Mouse (Mus musculus): ENCODE results near the gene Rbms3. TPM values are rescaled to one million over a fixed set of nuclear protein-coding genes. Genes with fewer than 3 reads are reported as not detected.

The Rbms3 gene
- polyA plus RNA-seq, 1 experiment from 2014 or later, result 44.5 TPM

DNA sequence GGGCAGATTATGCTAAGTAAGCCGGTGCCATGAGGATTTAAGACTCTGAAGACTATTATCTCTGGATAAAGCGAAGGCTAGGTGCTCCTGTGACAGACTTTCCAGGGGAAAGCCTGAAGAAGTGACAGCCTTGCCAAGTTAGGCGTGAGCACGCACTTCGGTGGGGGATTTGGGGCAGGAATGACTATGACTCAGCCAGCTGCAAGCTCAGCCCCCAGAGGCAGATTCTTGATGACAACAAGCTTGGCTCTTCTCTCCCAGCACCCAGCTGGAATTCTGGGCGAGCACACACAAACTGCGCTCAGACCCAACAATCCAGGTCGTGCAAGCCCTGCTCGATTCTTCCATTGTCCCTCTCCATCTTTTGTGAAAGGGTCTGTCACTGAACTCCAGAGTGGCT lies 1038.6 kb downstream of the Rbms3 start:
- Histone ChIP-seq H3K27me3 (ENCODE audit: insufficient read depth, low read length) (no peaks in the 10 kb centered on the region), H3K36me3 (ENCODE audit: insufficient read depth, low read length) (0 out of 2 replicates have a peak, but pooled peaks cover 5% of the 10 kb centered on the region), H3K9ac (ENCODE audit: low read depth, low read length) (no peak overlapping the region), H3K4me3 (replicated peaks; ENCODE audit: low read depth, low read length) (no peak overlapping the region), H3K4me1 (replicated peaks; ENCODE audit: insufficient read depth, low read length) (no peaks in the 10 kb centered on the region), H3K27ac (no peak overlapping the region), H3K9me3 (replicated peaks; ENCODE audit: low read length) (no peaks in the 10 kb centered on the region), H3K4me2 (ENCODE audit: low read length) (no peak overlapping the region)
- ATAC-seq (replicated peaks; ENCODE audit: low FRiP score, low read depth), result no peak
- WGBS, result 90% methylated on average over 9 of the region's 9 CpGs
- TF ChIP-seq CTCF (IDR thresholded peaks at IDR 0.05; ENCODE audit: low read depth), result no peak
- DNase-seq (ENCODE audit: low spot score), result no peak

DNA sequence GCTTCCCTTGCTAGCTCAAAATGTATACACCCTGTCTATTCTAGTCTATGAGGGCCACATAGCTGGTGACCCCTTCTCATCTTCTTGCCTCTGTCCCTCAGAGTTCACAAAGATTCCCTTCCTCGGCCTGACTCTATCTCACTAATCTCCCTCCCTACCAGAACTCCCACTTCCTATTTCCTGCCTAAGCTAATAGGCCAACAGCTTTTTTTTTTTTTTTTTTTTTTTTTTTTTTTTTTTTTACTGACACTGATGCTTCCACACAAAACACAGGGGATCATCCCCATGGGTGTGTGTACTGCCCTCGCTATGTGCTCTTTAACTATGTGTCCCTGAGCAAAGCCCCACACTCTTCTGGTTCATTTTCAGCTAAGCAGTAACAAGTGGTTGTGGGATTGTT lies 1060.0 kb downstream of the Rbms3 start:
- Histone ChIP-seq H3K9me3 (replicated peaks; ENCODE audit: low read length) (no peaks in the 10 kb centered on the region), H3K4me1 (replicated peaks; ENCODE audit: insufficient read depth, low read length) (no peaks in the 10 kb centered on the region), H3K27me3 (ENCODE audit: insufficient read depth, low read length) (no peaks in the 10 kb centered on the region), H3K27ac (no peak overlapping the region), H3K4me2 (ENCODE audit: low read length) (no peak overlapping the region), H3K9ac (ENCODE audit: low read depth, low read length) (no peak overlapping the region), H3K36me3 (ENCODE audit: insufficient read depth, low read length) (no peaks in the 10 kb centered on the region), H3K4me3 (replicated peaks; ENCODE audit: low read depth, low read length) (no peak overlapping the region)
- 65% methylated on average over 2 of the region's 2 CpGs for WGBS
- DNase-seq (ENCODE audit: low spot score) (no peak), ATAC-seq (replicated peaks; ENCODE audit: low FRiP score, low read depth) (no peak)
- no peak for TF ChIP-seq CTCF (IDR thresholded peaks at IDR 0.05; ENCODE audit: low read depth)

DNA sequence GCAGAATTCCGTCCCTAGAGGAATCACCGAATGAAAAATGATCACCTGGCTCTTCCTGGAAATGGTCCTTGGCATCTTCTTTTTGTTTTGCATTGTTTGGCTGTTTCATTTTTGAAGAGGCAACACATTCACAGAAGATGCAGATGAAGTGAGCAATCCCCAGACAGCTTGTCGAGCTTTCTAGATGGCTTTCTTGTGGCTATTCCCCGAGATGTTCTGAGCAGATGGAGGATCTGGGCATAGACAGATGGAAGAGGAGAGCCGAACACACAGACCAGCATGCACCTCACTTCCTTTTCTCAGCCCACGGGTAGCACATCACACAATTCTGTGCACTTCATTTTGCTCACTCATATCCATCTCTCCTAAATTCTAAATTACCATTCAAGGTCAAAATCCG lies 1063.0 kb downstream of the Rbms3 start:
- Histone ChIP-seq H3K4me1 (replicated peaks; ENCODE audit: insufficient read depth, low read length) (no peaks in the 10 kb centered on the region), H3K9ac (ENCODE audit: low read depth, low read length) (no peak overlapping the region), H3K27ac (no peak overlapping the region), H3K36me3 (ENCODE audit: insufficient read depth, low read length) (no peaks in the 10 kb centered on the region), H3K4me2 (ENCODE audit: low read length) (no peak overlapping the region), H3K4me3 (replicated peaks; ENCODE audit: low read depth, low read length) (no peak overlapping the region), H3K27me3 (ENCODE audit: insufficient read depth, low read length) (no peaks in the 10 kb centered on the region), H3K9me3 (replicated peaks; ENCODE audit: low read length) (no peaks in the 10 kb centered on the region)
- ATAC-seq (replicated peaks; ENCODE audit: low FRiP score, low read depth) (no peak), DNase-seq (ENCODE audit: low spot score) (no peak)
- no peak for TF ChIP-seq CTCF (IDR thresholded peaks at IDR 0.05; ENCODE audit: low read depth)
- WGBS, result 90% methylated on average over 7 of the region's 7 CpGs

DNA sequence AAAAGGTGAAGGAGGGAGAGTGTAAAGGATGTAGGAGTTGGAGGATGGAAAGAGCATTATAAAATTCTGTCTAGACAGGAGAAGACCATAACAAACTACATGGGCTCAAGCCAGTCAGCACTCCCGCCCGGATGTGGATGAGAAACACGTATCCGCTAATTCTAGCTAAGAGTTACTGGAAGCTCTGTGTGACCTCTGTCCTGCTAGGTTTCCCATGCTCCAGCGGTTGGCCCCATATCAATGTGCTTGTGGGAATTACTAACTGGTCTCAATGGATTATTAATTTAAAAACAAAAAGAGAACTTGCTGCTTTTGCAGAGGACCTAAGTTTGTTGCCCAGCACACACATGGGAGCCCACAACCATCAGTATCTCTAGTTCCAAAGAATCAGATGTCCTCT lies 1071.9 kb downstream of the Rbms3 start:
- Histone ChIP-seq H3K4me2 (ENCODE audit: low read length) (no peak overlapping the region), H3K9ac (ENCODE audit: low read depth, low read length) (no peak overlapping the region), H3K4me1 (replicated peaks; ENCODE audit: insufficient read depth, low read length) (no peaks in the 10 kb centered on the region), H3K36me3 (ENCODE audit: insufficient read depth, low read length) (no peaks in the 10 kb centered on the region), H3K4me3 (replicated peaks; ENCODE audit: low read depth, low read length) (no peak overlapping the region), H3K27me3 (ENCODE audit: insufficient read depth, low read length) (no peaks in the 10 kb centered on the region), H3K27ac (no peak overlapping the region), H3K9me3 (replicated peaks; ENCODE audit: low read length) (no peaks in the 10 kb centered on the region)
- no peak for ATAC-seq (replicated peaks; ENCODE audit: low FRiP score, low read depth)
- no peak for DNase-seq (ENCODE audit: low spot score)
- WGBS, result 71% methylated on average over 5 of the region's 5 CpGs
- no peak for TF ChIP-seq CTCF (IDR thresholded peaks at IDR 0.05; ENCODE audit: low read depth)

DNA sequence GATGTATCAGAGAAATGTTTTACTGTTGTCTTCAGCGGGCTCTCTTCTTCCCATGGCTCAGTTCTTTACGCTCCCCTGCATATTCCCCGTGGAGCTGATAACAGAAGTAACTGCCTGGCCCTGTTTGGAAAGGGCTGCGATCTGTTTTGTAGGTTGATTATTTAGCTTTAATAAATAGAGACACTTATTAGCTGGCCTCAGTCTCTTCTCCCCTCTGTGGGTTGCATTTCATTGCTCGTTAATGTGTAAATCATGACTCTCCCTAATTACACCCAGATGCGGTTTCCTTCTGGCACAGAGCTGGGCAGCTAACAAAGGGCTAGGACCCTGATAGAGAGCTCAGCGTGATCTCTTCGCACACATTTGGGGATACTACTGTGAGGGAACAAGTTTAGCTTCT lies 1073.1 kb downstream of the Rbms3 start:
- peak; percentile 64 for DNase-seq (ENCODE audit: low spot score)
- Histone ChIP-seq H3K9me3 (replicated peaks; ENCODE audit: low read length) (no peaks in the 10 kb centered on the region), H3K4me1 (replicated peaks; ENCODE audit: insufficient read depth, low read length) (no peaks in the 10 kb centered on the region), H3K36me3 (ENCODE audit: insufficient read depth, low read length) (no peaks in the 10 kb centered on the region), H3K27me3 (ENCODE audit: insufficient read depth, low read length) (no peaks in the 10 kb centered on the region), H3K27ac (no peak overlapping the region), H3K9ac (ENCODE audit: low read depth, low read length) (no peak overlapping the region), H3K4me2 (ENCODE audit: low read length) (peak overlapping the region; percentile 21; the same call in 1 of the 2 replicates), H3K4me3 (replicated peaks; ENCODE audit: low read depth, low read length) (no peak overlapping the region)
- 31% methylated on average over 8 of the region's 8 CpGs for WGBS
- no peak for ATAC-seq (replicated peaks; ENCODE audit: low FRiP score, low read depth)
- no peak for TF ChIP-seq CTCF (IDR thresholded peaks at IDR 0.05; ENCODE audit: low read depth)

DNA sequence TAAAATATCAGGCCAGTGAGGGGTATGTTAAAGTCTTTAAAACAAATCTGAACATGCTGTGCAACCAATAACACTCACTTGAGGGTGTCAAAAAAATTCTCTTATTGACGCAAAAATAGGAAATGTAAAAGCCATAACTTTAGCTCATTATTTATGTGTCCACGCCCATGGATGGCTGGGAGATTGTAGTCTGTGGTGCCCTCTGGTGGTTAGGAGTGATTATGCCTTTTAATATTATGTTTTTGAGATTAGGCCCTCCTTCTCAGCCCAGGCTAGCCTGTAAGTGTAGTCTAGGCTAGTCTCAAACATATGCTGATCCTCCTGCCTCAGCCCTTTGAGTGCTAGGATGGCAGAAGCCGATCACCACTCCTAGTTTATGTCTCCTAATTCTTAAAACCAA lies 1076.5 kb downstream of the Rbms3 start:
- H3K9ac ChIP-seq (ENCODE audit: low read depth, low read length), result no peak overlapping the region
- peak; percentile 18 for DNase-seq (ENCODE audit: low spot score)
- peak; percentile 74 for TF ChIP-seq CTCF (IDR thresholded peaks at IDR 0.05; ENCODE audit: low read depth)

DNA sequence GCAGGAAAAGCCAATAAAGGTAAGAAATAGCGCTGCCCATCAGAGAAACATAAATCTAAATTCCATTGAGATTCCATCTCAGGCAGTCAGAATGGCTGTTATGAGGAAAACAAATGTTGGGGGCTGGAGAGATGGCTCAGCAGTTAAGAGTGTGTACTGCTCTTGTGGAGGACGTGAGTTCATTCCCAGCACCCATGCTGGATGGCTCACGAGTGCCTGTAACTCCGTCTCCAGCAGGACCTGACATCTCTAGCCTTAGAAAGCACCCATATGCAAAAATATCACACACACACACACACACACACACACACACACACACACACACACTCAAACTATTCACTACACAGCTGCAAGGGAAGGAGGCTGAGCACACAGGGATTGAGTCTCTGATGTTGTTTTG lies 1083.6 kb downstream of the Rbms3 start:
- H3K4me2 ChIP-seq (ENCODE audit: low read length), result no peak overlapping the region
- H3K4me1 ChIP-seq (replicated peaks; ENCODE audit: insufficient read depth, low read length), result no peaks in the 10 kb centered on the region
- H3K4me3 ChIP-seq (replicated peaks; ENCODE audit: low read depth, low read length), result no peak overlapping the region
- H3K27me3 ChIP-seq (ENCODE audit: insufficient read depth, low read length), result no peaks in the 10 kb centered on the region
- ATAC-seq (replicated peaks; ENCODE audit: low FRiP score, low read depth) (no peak), DNase-seq (ENCODE audit: low spot score) (no peak)
- H3K9ac ChIP-seq (ENCODE audit: low read depth, low read length), result no peak overlapping the region
- 88% methylated on average over 4 of the region's 4 CpGs for WGBS
- TF ChIP-seq CTCF (IDR thresholded peaks at IDR 0.05; ENCODE audit: low read depth), result no peak
- H3K9me3 ChIP-seq (replicated peaks; ENCODE audit: low read length), result no peaks in the 10 kb centered on the region
- H3K36me3 ChIP-seq (ENCODE audit: insufficient read depth, low read length), result no peaks in the 10 kb centered on the region
- H3K27ac ChIP-seq, result no peak overlapping the region

More for the DNA sequence above, 1076.5 kb downstream of the Rbms3 start:
- H3K9me3 ChIP-seq (replicated peaks; ENCODE audit: low read length), result no peaks in the 10 kb centered on the region
- no peak overlapping the region for H3K4me2 ChIP-seq (ENCODE audit: low read length)
- H3K36me3 ChIP-seq (ENCODE audit: insufficient read depth, low read length), result no peaks in the 10 kb centered on the region
- no peak overlapping the region for H3K4me3 ChIP-seq (replicated peaks; ENCODE audit: low read depth, low read length)
- no peak for ATAC-seq (replicated peaks; ENCODE audit: low FRiP score, low read depth)
- no peaks in the 10 kb centered on the region for H3K4me1 ChIP-seq (replicated peaks; ENCODE audit: insufficient read depth, low read length)
- H3K27me3 ChIP-seq (ENCODE audit: insufficient read depth, low read length), result no peaks in the 10 kb centered on the region
- WGBS, result 83% methylated on average over 3 of the region's 3 CpGs
- H3K27ac ChIP-seq, result no peak overlapping the region

Measured in kidney, postnatal 0 days (tissue).